ENCODE assay signal across 1 mouse cellular context in the genomic region with DNA sequence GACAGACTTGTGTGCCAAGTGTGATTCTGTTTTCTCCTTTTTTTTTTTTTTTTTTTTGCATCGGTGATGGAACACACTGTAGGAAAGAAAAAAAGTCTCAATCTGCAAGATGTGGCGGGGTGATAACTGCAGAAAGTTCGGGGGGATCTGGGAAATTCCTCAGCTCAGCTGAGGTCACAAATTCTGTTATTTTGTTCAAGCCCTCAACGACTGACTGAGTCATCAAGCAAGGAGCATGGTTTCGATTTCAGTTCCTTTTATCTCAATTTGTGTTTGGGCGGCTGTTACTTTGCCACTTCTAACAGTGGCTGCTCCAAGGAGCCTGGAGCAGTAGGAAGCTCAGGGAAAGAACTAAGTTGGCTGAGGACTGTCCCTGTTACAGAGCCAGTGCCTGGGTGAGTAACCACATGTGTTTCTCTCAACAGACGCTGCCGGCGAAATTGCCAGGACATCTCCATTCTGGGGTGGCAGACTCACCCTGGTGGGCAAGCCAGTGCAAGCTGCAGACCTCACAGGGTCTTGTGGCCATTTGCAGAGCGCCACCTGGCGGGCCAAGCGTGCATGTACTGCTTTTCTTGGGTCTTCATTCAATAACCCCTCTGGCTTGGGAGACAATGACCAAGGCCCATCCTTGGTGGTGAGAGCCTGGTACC.
TF ChIP-seq lines count a peak whose summit lies in the region.

No protein-coding gene starts in this region.

TF ChIP-seq in myocyte, 11 proteins besides CTCF, POLR2A, EP300 and RAD21 (continued from another document):
- no peak for TF ChIP-seq SRF (IDR thresholded peaks at IDR 0.05; ENCODE audit: control insufficient read depth, insufficient read length, low read depth)
- no peak for TF ChIP-seq POLR2AphosphoS2 (IDR thresholded peaks at IDR 0.05; ENCODE audit: insufficient read length, low read depth)
- no peak for TF ChIP-seq E2F4 (IDR thresholded peaks at IDR 0.05; ENCODE audit: insufficient read depth)
- TF ChIP-seq CEBPB (IDR thresholded peaks at IDR 0.05; ENCODE audit: insufficient read depth, poor library complexity, severe bottlenecking) = no peak
- TF ChIP-seq MYOG (IDR thresholded peaks at IDR 0.05; ENCODE audit: control insufficient read depth in 1 of 3, insufficient read depth in 1 of 3, insufficient read length in 2 of 3, low read depth in 2 of 3) = no peak
- TF ChIP-seq MYOD1 (IDR thresholded peaks at IDR 0.05; ENCODE audit: control insufficient read depth in 1 of 3, insufficient read length in 2 of 3, low read depth in 2 of 3) = no peak
- no peak for TF ChIP-seq USF1 (IDR thresholded peaks at IDR 0.05; ENCODE audit: low read depth)
- no peak for TF ChIP-seq TCF3 (IDR thresholded peaks at IDR 0.05; ENCODE audit: insufficient read length, low read depth)
- TF ChIP-seq TCF12 (IDR thresholded peaks at IDR 0.05; ENCODE audit: insufficient read depth, poor library complexity, severe bottlenecking) = no peak
